Mouse (Mus musculus): Measurements from ENCODE around the gene Prex1.

Prex1 gene

DNA sequence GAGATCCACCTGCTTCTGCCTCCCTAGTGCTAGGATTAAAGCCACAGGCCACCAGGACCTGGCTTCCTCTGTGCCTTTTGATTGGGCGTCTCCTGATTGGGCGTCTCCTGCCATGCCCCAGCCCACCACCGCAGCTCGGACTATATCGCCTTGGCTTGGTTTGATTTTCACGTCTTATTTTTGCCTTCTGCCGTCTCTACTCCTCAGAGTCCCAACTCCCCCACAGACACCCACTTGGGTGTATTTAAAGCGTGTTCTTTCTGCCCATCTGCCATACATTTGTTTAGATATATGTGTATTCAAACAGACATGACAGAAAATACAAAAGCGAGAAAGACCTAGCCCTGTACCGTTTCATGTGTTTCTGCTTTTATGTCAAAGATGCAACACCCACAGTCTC, 14.2 kb upstream of the Prex1 start:
- in situ Hi-C loops (cut with MboI; ENCODE audit: low sequenced_read_pairs) = no loop called here

DNA sequence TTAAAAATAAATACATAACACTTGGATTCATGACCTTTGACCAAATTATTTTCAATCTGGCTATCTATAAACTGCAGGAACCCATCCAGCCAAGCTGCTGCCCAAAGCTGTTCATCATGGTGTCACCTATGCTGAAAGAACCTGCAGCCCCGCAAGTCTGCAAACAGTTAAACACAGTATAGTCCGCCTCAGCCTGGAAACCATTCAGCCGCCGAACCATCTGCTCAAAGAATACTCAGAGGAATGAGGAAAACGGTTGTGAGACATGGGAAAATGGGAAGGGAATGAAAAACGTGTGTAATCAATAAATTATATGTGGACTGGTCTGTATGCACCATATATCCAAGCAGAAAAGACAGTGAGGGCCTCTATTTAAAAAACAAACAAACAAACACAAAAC, 13.3 kb upstream of the Prex1 start:
- in situ Hi-C loops (cut with MboI; ENCODE audit: low sequenced_read_pairs) = no loop called here

DNA sequence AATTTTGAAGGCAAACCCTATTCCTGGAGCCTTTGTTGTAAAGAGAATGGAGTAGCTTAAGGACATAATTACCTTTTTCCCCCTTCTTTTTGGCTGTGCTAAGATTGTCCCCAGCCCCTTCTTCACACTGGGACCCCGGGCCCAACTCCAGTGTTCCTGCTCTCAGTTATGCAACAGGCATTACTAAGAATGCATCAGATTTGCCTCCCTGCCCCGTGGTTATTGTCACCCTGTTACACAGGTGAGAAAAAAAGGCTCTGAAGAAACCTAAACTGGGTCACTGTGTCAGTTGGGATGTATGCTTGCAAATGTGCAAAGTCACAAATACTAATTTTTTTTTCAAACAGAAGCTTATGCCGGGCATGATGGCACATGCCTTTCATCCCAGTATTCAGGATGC, 6.8 kb upstream of the Prex1 start:
- in situ Hi-C loops (cut with MboI; ENCODE audit: low sequenced_read_pairs) = no loop called here

DNA sequence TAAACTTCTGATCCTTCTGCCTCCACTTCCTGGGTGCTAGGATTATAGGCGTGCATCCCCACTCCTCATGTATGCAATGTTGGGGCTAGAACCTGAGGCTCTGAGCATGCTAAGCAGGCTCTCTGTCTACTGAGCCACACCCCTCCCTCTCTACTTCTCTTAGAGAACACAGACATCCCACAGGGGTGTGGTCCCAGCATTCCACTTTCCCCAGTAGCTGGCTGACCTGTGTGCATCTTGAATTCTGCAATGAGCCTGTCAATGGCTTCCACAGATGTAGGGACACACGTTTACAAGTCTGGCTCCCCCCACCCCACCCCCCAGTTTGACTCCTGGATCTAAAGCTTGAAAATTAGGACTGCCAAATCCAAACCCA, 6.3 kb upstream of the Prex1 start:
- in situ Hi-C loops (cut with MboI; ENCODE audit: low sequenced_read_pairs) = no loop called here

- in situ Hi-C loops (cut with MboI; ENCODE audit: low sequenced_read_pairs) = no loop called here
Measured at GRCm38 (mm10) chr2:166719301-166719929, 5.8 kb upstream of the Prex1 start.

DNA sequence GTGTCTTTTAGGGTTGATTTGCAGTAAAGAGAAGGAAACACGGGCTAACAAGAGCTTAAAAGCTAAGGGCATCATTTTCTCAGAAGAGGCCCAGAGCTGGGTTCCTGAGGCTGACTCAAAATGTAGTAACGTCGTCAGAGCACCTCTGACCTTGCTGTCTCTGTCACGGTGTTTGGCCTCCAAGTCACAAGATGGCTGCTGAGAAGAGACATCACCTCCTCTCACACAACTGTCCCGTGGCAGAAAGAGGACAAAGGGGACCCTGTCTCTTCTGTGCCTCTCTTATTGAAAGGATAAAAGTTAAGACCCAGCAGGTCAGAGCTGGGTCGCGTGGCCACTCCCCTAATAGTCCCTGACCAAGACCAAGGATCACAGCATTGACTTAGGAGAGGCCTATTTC, 2.4 kb upstream of the Prex1 start:
- in situ Hi-C loops (cut with MboI; ENCODE audit: low sequenced_read_pairs) = no loop called here

DNA sequence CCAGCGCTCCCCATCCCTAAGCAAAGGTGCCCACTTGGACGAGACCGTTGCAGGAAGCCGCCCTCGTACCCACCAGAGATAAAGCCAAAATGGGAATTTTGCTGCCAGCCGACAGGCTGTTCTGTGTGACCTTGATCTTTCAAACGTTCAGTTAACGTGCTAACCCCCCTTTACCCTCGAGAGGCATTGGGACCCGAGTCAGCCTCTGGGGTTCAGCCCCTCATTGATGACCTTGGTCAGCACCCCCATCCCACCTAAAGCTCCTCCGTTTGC, 731 bp upstream of the Prex1 start:
- in situ Hi-C loops (cut with MboI; ENCODE audit: low sequenced_read_pairs) = no loop called here

DNA sequence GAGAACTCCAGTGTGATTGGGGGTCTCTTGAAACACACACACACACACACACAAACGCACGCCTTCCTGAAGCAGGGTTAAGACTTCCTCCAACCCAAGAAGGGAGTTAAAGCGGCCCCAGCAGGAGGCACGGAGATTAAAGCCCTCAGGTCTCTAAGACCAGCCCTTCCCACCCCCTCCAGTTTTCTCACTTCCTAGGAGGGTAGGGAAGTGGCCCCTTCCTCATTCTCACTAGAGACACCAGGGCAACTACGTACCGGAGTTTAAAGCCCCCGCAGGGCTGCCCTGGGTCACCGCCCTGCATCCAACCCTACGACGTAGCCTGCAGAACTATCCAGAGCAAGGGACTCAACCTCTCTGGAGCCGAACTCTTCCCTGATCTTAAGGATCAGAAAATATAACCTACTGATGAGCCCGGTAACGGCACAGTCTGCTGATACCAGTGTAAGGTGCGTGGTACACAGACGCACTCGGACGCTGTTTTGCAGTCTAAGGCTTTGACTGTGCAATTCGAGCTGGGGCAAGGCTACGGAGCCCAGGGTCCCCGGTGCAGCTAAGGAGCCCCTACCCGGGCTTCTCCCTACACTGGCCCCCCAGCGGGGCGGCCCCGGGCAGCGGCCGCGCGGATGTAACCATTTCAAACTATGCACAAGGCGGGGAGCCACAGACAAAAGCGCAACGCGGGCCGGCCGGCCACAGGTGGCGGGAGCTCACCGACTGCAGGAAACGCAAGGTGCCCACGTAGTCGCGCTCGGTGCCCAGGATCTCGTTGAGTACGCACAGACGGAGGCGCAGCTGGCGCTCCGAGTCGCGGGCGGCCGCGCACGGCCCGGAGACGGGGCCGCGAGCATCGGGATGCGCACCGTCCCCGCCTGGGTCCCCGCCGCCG, 587 bp downstream of the Prex1 start:
- in situ Hi-C loops (cut with MboI; ENCODE audit: low sequenced_read_pairs) = no loop called here

DNA sequence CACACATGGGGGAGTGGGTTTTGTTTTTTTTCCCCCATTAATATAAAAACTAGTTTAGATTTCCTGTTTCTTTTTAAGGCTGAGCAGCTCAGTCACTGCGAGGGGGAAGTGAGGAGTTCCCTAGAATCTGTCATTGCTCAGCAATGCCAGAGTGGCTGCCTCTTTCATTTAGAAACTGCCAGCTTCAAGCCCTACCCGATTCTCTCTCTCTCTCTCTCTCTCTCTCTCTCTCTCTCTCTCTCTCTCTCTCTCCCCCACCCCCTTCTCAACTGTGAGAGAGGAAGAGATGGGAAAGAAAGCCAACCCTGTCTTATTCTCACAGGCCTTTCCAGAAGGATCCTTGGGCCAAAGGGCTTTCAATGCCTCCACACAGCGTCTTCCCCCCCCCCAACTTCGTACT, 1.3 kb downstream of the Prex1 start:
- in situ Hi-C loops (cut with MboI; ENCODE audit: low sequenced_read_pairs) = no loop called here

GRCm38 (mm10) chr2:166711681-166712132, 1.9 kb downstream of the Prex1 start:
- in situ Hi-C loops (cut with MboI; ENCODE audit: low sequenced_read_pairs) = no loop called here

DNA sequence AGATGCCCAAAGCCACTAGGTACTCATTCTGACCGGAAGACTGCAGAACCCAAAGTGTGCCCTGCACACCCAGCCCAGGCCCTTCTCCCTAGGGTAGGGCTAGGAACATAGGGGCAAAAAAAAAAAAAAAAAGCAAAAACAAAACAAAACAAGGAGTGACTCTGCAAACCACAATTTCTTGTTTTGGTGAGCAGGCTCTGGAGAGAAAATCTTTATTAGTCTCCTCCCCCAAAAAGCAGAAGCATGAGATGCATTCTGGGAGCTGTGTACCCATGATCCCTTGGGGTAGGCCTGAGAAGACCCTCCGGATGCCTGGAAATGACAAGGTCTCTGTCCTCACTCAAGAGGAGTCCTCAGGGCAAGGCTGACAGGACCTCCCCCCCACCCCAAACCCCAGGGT, 3.7 kb downstream of the Prex1 start:
- in situ Hi-C loops (cut with MboI; ENCODE audit: low sequenced_read_pairs) = no loop called here

DNA sequence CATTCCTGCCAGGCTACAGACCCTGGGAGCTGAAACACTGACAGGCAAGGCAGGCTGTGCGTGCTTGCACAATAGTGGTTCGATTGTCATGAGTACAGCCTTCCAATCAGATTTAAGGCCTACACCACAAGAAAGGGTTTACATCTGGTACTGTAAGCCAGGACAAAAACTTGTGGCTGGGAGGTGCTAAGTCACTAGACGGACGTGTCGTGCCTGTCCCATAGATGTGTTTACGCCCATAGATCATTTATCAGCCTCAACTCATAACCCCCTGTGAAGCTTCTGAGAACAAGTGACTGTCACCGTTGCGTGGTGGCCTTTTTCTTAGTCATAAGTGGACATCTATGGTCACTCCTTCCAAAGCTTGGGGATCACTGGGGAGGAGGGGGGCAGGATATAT, 5.3 kb downstream of the Prex1 start:
- in situ Hi-C loops (cut with MboI; ENCODE audit: low sequenced_read_pairs) = no loop called here

GRCm38 (mm10) chr2:166706526-166706925, 7.1 kb downstream of the Prex1 start:
- in situ Hi-C loops (cut with MboI; ENCODE audit: low sequenced_read_pairs) = no loop called here

GRCm38 (mm10) chr2:166703491-166703890, 10.1 kb downstream of the Prex1 start:
- in situ Hi-C loops (cut with MboI; ENCODE audit: low sequenced_read_pairs) = no loop called here

- in situ Hi-C loops (cut with MboI; ENCODE audit: low sequenced_read_pairs) = no loop called here
Measured at GRCm38 (mm10) chr2:166702113-166702445, 11.6 kb downstream of the Prex1 start.

- in situ Hi-C loops (cut with MboI; ENCODE audit: low sequenced_read_pairs) = no loop called here
Measured at GRCm38 (mm10) chr2:166701248-166702112, 12.2 kb downstream of the Prex1 start.

GRCm38 (mm10) chr2:166700732-166701131, 12.9 kb downstream of the Prex1 start:
- in situ Hi-C loops (cut with MboI; ENCODE audit: low sequenced_read_pairs) = no loop called here

DNA sequence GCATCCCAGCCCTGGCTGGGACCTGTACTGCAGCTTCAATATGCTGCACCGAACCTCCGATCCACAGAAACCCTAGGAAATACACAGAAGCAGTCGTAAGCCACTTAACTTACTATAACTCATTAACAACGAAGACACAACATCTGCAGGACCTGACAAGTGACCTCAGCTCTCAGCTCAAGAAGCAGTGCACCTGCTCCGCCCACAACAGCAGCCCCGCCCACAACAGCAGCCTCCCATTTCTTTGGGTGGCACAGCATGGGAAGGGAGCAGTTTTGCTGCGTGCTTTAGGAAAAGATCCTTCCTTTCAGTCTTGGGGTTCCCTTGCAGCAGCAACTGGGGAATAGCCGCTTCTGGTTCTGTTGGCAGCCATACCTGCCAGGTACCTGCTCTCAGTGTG, 13.5 kb downstream of the Prex1 start:
- in situ Hi-C loops (cut with MboI; ENCODE audit: low sequenced_read_pairs) = no loop called here

DNA sequence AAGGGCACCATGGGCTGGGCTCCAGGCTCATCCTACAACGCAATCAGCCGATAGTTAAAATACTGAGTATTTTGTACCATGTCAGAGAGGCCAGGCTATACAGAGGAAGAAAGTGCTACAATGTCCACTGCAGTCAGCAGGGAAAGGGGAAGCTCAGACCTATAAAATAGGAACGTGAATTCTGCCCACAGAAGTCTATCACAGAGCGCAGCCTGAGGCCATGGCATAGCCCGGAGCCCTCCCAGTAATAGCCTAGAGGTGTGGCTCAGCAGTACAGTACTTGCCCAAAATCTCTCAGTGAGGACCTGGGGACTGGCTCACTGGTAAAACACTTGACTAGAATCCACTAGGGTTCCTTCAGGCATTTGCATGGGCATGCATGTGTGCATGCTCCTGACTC, 14.1 kb downstream of the Prex1 start:
- in situ Hi-C loops (cut with MboI; ENCODE audit: low sequenced_read_pairs) = no loop called here

DNA sequence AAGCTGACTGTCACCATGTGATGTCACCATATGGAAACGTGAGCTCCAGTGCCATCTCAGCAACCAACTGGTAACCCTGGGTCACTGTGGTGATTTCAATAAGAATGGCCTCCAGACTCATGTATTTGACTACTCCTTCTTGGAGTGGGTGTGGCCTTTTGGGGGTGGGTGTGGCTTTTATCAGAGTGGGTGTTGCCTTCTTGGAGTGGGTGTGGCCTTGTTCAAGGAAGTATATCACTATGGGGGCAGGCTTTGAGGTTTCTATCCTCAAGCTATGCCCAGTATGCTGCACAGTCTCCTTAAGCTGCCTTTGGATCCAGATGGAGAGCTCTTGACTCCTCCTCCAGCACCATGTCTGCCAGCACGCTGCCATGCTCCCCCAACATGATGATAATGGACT, 19.0 kb downstream of the Prex1 start:
- in situ Hi-C loops (cut with MboI; ENCODE audit: low sequenced_read_pairs) = no loop called here

DNA sequence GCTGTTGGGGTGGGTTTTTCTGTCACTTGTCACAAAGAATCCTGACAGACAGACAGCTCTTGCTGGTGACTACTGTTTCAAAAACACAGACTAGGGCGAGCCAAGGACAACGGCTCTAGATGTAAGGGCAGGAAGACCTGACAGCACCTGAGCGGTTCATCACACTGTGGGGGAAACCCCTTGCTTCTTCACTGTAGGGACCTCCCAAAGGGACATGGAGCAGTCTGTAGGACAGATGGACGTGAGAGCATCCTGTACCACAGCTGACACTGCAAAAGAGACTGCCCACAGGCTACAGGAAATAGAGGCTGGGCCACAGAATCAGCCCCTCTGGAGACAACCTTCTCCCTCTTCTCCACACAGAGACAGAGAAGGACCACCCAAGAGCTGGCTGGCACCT, 20.2 kb downstream of the Prex1 start:
- in situ Hi-C loops (cut with MboI; ENCODE audit: low sequenced_read_pairs) = no loop called here
